Mouse (Mus musculus) midbrain, embryonic 15.5 days (tissue): ENCODE measurements around the gene Mctp1. TPM values are rescaled to one million over a fixed set of nuclear protein-coding genes. Genes with fewer than 3 reads are reported as not detected.
"Not testable (repeated sequence)": the region's sequence is repeated elsewhere in the genome, so short reads cannot be mapped to it uniquely, and the experiment has no call there.

Source experiments
- ATAC-seq: fragments of 200-750 bp; cut with Nextera tagmentation; replicated peaks from 2 replicates; pipeline ENCODE4 v1.8.0; 2017; ENCODE audit warnings: moderate TSS enrichment
- H3K27ac ChIP-seq: fragments of 300-500 bp; sonication (generic); 2 replicates; pipeline ENCODE4 v1.5.1; 2015; ENCODE audit warnings: mild to moderate bottlenecking, inconsistent platforms
- H3K27me3 ChIP-seq: fragments of 300-500 bp; sonication (generic); replicated peaks from 2 replicates; pipeline ENCODE4 v1.6.1; 2015; ENCODE audit warnings: inconsistent platforms
- H3K36me3 ChIP-seq: fragments of 300-500 bp; sonication (generic); replicated peaks from 2 replicates; pipeline ENCODE4 v1.6.1; 2015; ENCODE audit warnings: inconsistent platforms
- H3K4me1 ChIP-seq: fragments of 300-500 bp; sonication (generic); 2 replicates; pipeline ENCODE4 v1.6.1; 2015; ENCODE audit warnings: inconsistent platforms
- H3K4me2 ChIP-seq: fragments of 300-500 bp; sonication (generic); 2 replicates; pipeline ENCODE4 v1.6.1; 2015; ENCODE audit warnings: inconsistent platforms, mild to moderate bottlenecking, moderate library complexity
- H3K4me3 ChIP-seq: fragments of 300-500 bp; sonication (generic); 2 replicates; pipeline ENCODE4 v1.5.1; 2015; ENCODE audit warnings: mild to moderate bottlenecking, inconsistent platforms
- H3K9ac ChIP-seq: fragments of 300-500 bp; sonication (generic); 2 replicates; pipeline ENCODE4 v1.6.1; 2015; ENCODE audit warnings: mild to moderate bottlenecking, inconsistent platforms
- H3K9me3 ChIP-seq: fragments of 300-500 bp; sonication (generic); 2 replicates; pipeline ENCODE4 v1.6.1; 2016; ENCODE audit warnings: inconsistent platforms
- WGBS: fragments of 180-500 bp; shearing (Covaris S2); methylation state at CpG from one replicate; pipeline ENCODE4 v1.1.7; 2015; ENCODE audit warnings: mixed read lengths; 5-methylcytosine and 5-hydroxymethylcytosine counted together
- polyA plus RNA-seq: library from polyadenylated mRNA; unstranded; fragments of >200 nt; fragmentation: Nextera tagmentation; extraction: Ambion mirVana; gene quantifications from 2 replicates; pipeline ENCODE4 v1.2.1, GENCODE M21; 2015

Gene Mctp1
- polyA plus RNA-seq, 1 experiment from 2014 or later: 3.9 TPM

GRCm38 (mm10) chr13:76927875-76928440, 543.6 kb downstream of the Mctp1 start:
- Histone ChIP-seq H3K27ac (no peak overlapping the region), H3K4me3 (no peak overlapping the region), H3K9ac (no peak overlapping the region), H3K4me1 (no peaks in the 10 kb centered on the region), H3K27me3 (no peaks in the 10 kb centered on the region), H3K9me3 (no peaks in the 10 kb centered on the region), H3K36me3 (no peaks in the 10 kb centered on the region), H3K4me2 (no peak overlapping the region)
- no peak for ATAC-seq
- WGBS: 69% methylated on average over 5 of the region's 5 CpGs

- WGBS: 81% methylated on average over 3 of the region's 3 CpGs
- no peak overlapping the region for H3K9ac ChIP-seq
- H3K27me3 ChIP-seq: no peaks in the 10 kb centered on the region
- no peaks in the 10 kb centered on the region for H3K4me1 ChIP-seq
- no peaks in the 10 kb centered on the region for H3K9me3 ChIP-seq
- no peak for ATAC-seq
- no peak overlapping the region for H3K27ac ChIP-seq
- no peaks in the 10 kb centered on the region for H3K36me3 ChIP-seq
- H3K4me3 ChIP-seq: no peak overlapping the region
- H3K4me2 ChIP-seq: no peak overlapping the region
Measured at GRCm38 (mm10) chr13:76929152-76929551, 544.8 kb downstream of the Mctp1 start.

GRCm38 (mm10) chr13:76932933-76933332, 548.6 kb downstream of the Mctp1 start:
- Histone ChIP-seq H3K9ac (no peak overlapping the region), H3K4me1 (no peaks in the 10 kb centered on the region), H3K27ac (no peak overlapping the region), H3K27me3 (no peaks in the 10 kb centered on the region), H3K4me2 (no peak overlapping the region), H3K9me3 (no peaks in the 10 kb centered on the region), H3K36me3 (no peaks in the 10 kb centered on the region), H3K4me3 (no peak overlapping the region)
- WGBS: 81% methylated on average over 5 of the region's 5 CpGs
- no peak for ATAC-seq

- Histone ChIP-seq H3K27ac (no peak overlapping the region), H3K4me1 (no peaks in the 10 kb centered on the region), H3K4me2 (no peak overlapping the region), H3K27me3 (no peaks in the 10 kb centered on the region), H3K36me3 (no peaks in the 10 kb centered on the region), H3K9ac (no peak overlapping the region), H3K9me3 (no peaks in the 10 kb centered on the region), H3K4me3 (no peak overlapping the region)
- ATAC-seq: no peak
Measured at GRCm38 (mm10) chr13:76949234-76949633, 564.9 kb downstream of the Mctp1 start.

- Histone ChIP-seq H3K4me1 (no peaks in the 10 kb centered on the region), H3K9ac (no peak overlapping the region), H3K36me3 (no peaks in the 10 kb centered on the region), H3K27ac (no peak overlapping the region), H3K4me3 (no peak overlapping the region), H3K9me3 (no peaks in the 10 kb centered on the region), H3K4me2 (no peak overlapping the region), H3K27me3 (no peaks in the 10 kb centered on the region)
- ATAC-seq: no peak
Measured at GRCm38 (mm10) chr13:76967588-76967987, 583.3 kb downstream of the Mctp1 start.

GRCm38 (mm10) chr13:76969386-76969785, 585.1 kb downstream of the Mctp1 start:
- Histone ChIP-seq H3K4me1 (no peaks in the 10 kb centered on the region), H3K27ac (no peak overlapping the region), H3K9me3 (no peaks in the 10 kb centered on the region), H3K9ac (no peak overlapping the region), H3K4me2 (no peak overlapping the region), H3K4me3 (no peak overlapping the region), H3K36me3 (no peaks in the 10 kb centered on the region), H3K27me3 (no peaks in the 10 kb centered on the region)
- WGBS: 1% methylated on average over 2 of the region's 2 CpGs
- ATAC-seq: peak; percentile 86

- 97% methylated on average over 3 of the region's 3 CpGs for WGBS
- H3K9me3 ChIP-seq, H3K4me3 ChIP-seq, H3K4me1 ChIP-seq, H3K27ac ChIP-seq, H3K36me3 ChIP-seq, ATAC-seq, H3K9ac ChIP-seq, H3K27me3 ChIP-seq, H3K4me2 ChIP-seq: not testable (repeated sequence)
Measured at GRCm38 (mm10) chr13:76971046-76971445, 586.7 kb downstream of the Mctp1 start.

GRCm38 (mm10) chr13:77002628-77003027, 618.3 kb downstream of the Mctp1 start:
- Histone ChIP-seq H3K27me3 (no peaks in the 10 kb centered on the region), H3K4me1 (no peaks in the 10 kb centered on the region), H3K4me3 (no peak overlapping the region), H3K36me3 (no peaks in the 10 kb centered on the region), H3K9me3 (no peaks in the 10 kb centered on the region), H3K27ac (no peak overlapping the region), H3K9ac (no peak overlapping the region), H3K4me2 (no peak overlapping the region)
- 44% methylated on average over 3 of the region's 3 CpGs for WGBS
- no peak for ATAC-seq

- Histone ChIP-seq H3K27me3 (no peaks in the 10 kb centered on the region), H3K27ac (no peak overlapping the region), H3K4me1 (no peaks in the 10 kb centered on the region), H3K4me2 (no peak overlapping the region), H3K4me3 (no peak overlapping the region), H3K9me3 (no peaks in the 10 kb centered on the region), H3K9ac (no peak overlapping the region), H3K36me3 (no peaks in the 10 kb centered on the region)
- no peak for ATAC-seq
- 96% methylated on average over 1 of the region's 1 CpGs for WGBS
Measured at GRCm38 (mm10) chr13:77003684-77004083, 619.3 kb downstream of the Mctp1 start.

GRCm38 (mm10) chr13:77018851-77019250, 634.5 kb downstream of the Mctp1 start:
- H3K36me3 ChIP-seq: no peaks in the 10 kb centered on the region
- WGBS: 92% methylated on average over 2 of the region's 2 CpGs
- H3K9me3 ChIP-seq: no peaks in the 10 kb centered on the region
- H3K9ac ChIP-seq: no peak overlapping the region
- ATAC-seq: no peak
- no peak overlapping the region for H3K27ac ChIP-seq
- no peaks in the 10 kb centered on the region for H3K27me3 ChIP-seq
- no peaks in the 10 kb centered on the region for H3K4me1 ChIP-seq
- H3K4me3 ChIP-seq: no peak overlapping the region
- H3K4me2 ChIP-seq: no peak overlapping the region

DNA sequence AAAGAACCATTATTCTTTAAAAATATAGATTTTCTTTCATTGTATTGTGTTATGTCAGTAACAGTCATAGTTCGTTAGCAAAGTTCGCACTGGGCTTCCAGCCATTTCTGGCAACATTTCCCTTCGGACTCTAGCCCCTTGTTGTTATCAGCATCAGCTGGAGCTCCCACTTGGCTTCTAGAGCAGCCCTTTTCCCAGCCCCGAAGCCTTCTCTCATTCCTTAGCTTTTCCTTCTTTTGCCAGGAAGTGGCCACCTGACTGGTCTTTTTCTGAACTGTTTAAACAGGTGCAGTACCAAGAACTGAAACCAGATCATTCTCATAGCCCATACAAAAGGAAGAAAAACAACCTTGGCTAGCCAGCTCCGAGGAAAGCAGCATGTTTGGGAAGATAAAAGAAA, 645.3 kb downstream of the Mctp1 start:
- ATAC-seq: no peak
- Histone ChIP-seq H3K9ac (no peak overlapping the region), H3K4me1 (no peaks in the 10 kb centered on the region; the same call in 1 of the 2 replicates), H3K9me3 (no peaks in the 10 kb centered on the region), H3K27me3 (no peaks in the 10 kb centered on the region), H3K4me3 (no peak overlapping the region), H3K36me3 (no peaks in the 10 kb centered on the region), H3K4me2 (no peak overlapping the region), H3K27ac (no peak overlapping the region)
- 70% methylated on average over 5 of the region's 5 CpGs for WGBS

DNA sequence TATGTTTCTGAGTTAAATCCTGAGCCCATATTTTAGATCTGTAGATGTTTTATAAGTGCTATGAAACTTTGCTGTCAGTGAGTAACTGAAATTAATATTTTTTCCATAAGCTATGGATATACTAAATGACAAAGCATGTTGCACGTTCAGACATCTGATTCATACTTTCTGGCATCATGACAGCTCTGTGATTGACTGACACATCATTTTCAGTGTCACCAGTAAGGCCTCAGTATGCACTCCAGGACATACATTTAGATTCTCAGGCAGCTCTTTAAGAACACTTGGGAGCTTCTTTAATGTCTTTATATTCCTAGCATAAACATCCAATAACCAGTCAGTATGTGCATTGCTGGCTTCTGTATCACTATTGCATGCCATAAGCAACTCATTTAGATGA, 659.0 kb downstream of the Mctp1 start:
- no peaks in the 10 kb centered on the region for H3K36me3 ChIP-seq
- ATAC-seq: no peak
- WGBS: 80% methylated on average over 1 of the region's 1 CpGs
- no peak overlapping the region for H3K4me3 ChIP-seq
- no peak overlapping the region for H3K4me2 ChIP-seq
- no peaks in the 10 kb centered on the region for H3K9me3 ChIP-seq
- H3K9ac ChIP-seq: no peak overlapping the region
- peaks cover 3% of the 10 kb centered on the region; the same call in 1 of the 2 replicates for H3K4me1 ChIP-seq
- H3K27ac ChIP-seq: no peak overlapping the region
- H3K27me3 ChIP-seq: no peaks in the 10 kb centered on the region

DNA sequence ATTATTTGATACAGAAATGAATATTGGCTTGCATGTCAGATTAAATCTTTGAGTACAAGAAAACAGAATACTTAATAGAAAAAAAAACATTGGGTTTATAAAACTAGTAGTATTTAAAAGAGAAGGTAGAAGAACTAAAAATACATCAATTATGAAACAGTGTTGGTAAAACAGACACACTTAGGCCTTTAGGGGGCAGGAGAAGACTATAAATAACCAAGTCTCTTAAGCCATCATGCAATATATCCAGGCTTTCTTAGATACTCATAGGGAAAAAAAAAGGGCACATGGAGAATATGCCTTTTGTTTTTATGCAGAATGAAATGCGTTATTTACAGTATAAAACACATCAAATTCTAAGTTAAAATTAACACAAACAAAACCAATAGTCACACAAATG, 661.0 kb downstream of the Mctp1 start:
- peak; percentile 71; the same call in 1 of the 2 replicates for ATAC-seq
- H3K4me2 ChIP-seq: no peak overlapping the region
- H3K9me3 ChIP-seq: no peaks in the 10 kb centered on the region
- H3K27me3 ChIP-seq: no peaks in the 10 kb centered on the region
- 70% methylated on average over 1 of the region's 1 CpGs for WGBS
- H3K36me3 ChIP-seq: no peaks in the 10 kb centered on the region
- no peak overlapping the region for H3K4me3 ChIP-seq
- H3K4me1 ChIP-seq: peaks cover 3% of the 10 kb centered on the region; the same call in 1 of the 2 replicates
- no peak overlapping the region for H3K27ac ChIP-seq
- no peak overlapping the region for H3K9ac ChIP-seq
